8 mouse cellular contexts compared by ENCODE assay signal in the genomic region with DNA sequence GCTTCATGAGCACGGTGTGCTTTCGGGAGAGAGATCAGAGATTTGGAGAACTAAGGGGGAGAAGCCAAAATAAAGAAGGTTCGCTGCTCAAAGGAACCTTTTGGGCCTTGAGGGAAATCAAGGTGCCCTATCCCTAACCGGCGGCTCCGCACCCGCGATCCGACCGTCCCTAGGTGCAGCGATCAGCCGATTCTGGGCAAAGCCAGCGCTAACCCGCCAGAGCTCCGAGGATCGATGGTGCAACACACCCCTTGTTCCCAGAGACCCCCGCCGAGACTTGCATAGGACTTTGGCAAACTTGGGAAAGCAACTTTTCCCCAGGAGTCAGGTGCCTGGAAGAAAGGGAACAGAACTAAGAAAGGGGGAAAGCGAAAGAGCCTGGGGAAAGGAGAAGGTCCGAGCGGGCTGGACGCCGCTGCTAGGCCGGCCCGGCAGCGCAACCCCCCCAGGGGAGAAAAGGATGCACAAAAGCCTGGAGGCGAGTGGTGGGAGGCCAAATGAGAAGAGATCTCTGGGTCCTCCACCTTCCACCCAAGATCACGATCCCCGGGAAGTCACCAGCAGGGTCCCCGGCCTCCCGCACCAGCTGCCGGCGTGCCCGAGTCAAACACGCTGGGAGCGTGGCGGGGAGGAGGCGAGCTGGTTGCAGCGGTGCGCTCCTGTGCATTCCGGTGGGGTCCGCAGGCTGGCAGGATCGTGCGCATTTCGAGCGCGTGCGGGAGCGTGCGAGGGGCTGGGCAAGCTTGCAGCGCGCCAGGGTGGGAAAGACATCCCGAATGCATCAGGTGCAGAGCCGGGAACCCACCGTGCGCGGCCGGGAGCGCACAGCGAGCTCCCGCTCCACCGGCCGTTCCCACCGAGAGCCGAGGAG. TPM values are rescaled to one million over a fixed set of nuclear protein-coding genes. Genes with fewer than 3 reads are reported as not detected.
DNase-seq lines count a peak whose midpoint lies in the region; ATAC-seq and TF ChIP-seq lines count a peak whose summit lies in the region.

No protein-coding gene starts in this region.

- H3K4me1 ChIP-seq in forebrain, embryonic 11.5 days (replicated peaks; ENCODE audit: control insufficient read depth, insufficient read depth, low read length) = peaks cover 12% of the 10 kb centered on the region
- peaks cover 46% of the 10 kb centered on the region for H3K4me1 ChIP-seq in hindbrain, embryonic 13.5 days (replicated peaks)
- peaks cover 42% of the 10 kb centered on the region for H3K4me1 ChIP-seq in limb, embryonic 12.5 days (replicated peaks)

- H3K4me3 ChIP-seq in left cerebral cortex, adult 2 months = peak overlapping the region; percentile 93
- H3K4me3 ChIP-seq in forebrain, embryonic 11.5 days (ENCODE audit: low read depth, low read length) = peak overlapping the region; percentile 56
- H3K4me3 ChIP-seq in hindbrain, embryonic 13.5 days = peak overlapping the region; percentile 67
- peak overlapping the region; percentile 58 for H3K4me3 ChIP-seq in limb, embryonic 12.5 days (replicated peaks)

- no peak for TF ChIP-seq CTCF in left cerebral cortex, adult 2 months (IDR thresholded peaks at IDR 0.05)

- DNase-seq in left cerebral cortex, adult 2 months (ENCODE audit: extremely low spot score in 1 of 2, low spot score in 2 of 2) = peak; percentile 38 to 62
- no peak for DNase-seq in left cerebral cortex, adult 8-10 months (ENCODE audit: low spot score in 2 of 2)
- peak; percentile 58 for DNase-seq in adrenal gland, postnatal 10 days
- peak; percentile 80 for DNase-seq in forebrain, embryonic 11.5 days (ENCODE audit: low spot score)
- DNase-seq in neural tube, embryonic 10.5 days (ENCODE audit: extremely low spot score, low spot score) = peak; percentile 77

- under 1% methylated on average over 61 of the region's 65 CpGs for WGBS in forebrain, embryonic 11.5 days
- under 1% methylated on average over 65 of the region's 65 CpGs for WGBS in hindbrain, embryonic 13.5 days
- WGBS in limb, embryonic 12.5 days = under 1% methylated on average over 65 of the region's 65 CpGs

- peak overlapping the region; percentile 57 for H3K9ac ChIP-seq in forebrain, embryonic 11.5 days (ENCODE audit: low read length)
- H3K9ac ChIP-seq in hindbrain, embryonic 13.5 days = peak overlapping the region; percentile 79
- peak overlapping the region; percentile 56 for H3K9ac ChIP-seq in limb, embryonic 12.5 days (replicated peaks)

- intact Hi-C loops in left cerebral cortex, adult 2 months (cut with DNase I) = loop anchor here (1.0 to 5.0 kb wide), 2 partner anchors 97 to 162 kb away; no protein-coding TSS in a partner anchor

- peak overlapping the region; percentile 95 for H3K27ac ChIP-seq in left cerebral cortex, adult 2 months
- H3K27ac ChIP-seq in forebrain, embryonic 11.5 days (ENCODE audit: low read depth, low read length) = no peak overlapping the region
- H3K27ac ChIP-seq in hindbrain, embryonic 13.5 days = no peak overlapping the region
- no peak overlapping the region for H3K27ac ChIP-seq in limb, embryonic 12.5 days

- peak overlapping the region; percentile 91 for H3K4me2 ChIP-seq in forebrain, embryonic 11.5 days (ENCODE audit: low read depth, low read length, severe bottlenecking)
- H3K4me2 ChIP-seq in hindbrain, embryonic 13.5 days = peak overlapping the region; percentile 100
- H3K4me2 ChIP-seq in limb, embryonic 12.5 days = peak overlapping the region; percentile 98

- peaks cover 8% of the 10 kb centered on the region for H3K27me3 ChIP-seq in forebrain, embryonic 11.5 days (ENCODE audit: control insufficient read depth, insufficient read depth, low read length)
- H3K27me3 ChIP-seq in hindbrain, embryonic 13.5 days = peaks cover 46% of the 10 kb centered on the region
- peaks cover 97% of the 10 kb centered on the region for H3K27me3 ChIP-seq in limb, embryonic 12.5 days

- no peak for ATAC-seq in forebrain, embryonic 11.5 days (replicated peaks; ENCODE audit: low FRiP score)
- peak; percentile 14; the same call in 1 of the 2 replicates for ATAC-seq in hindbrain, embryonic 13.5 days (ENCODE audit: low FRiP score)
- ATAC-seq in limb, embryonic 12.5 days (ENCODE audit: insufficient number of reproducible peaks, insufficient read depth, low FRiP score, low TSS enrichment, low read depth) = no peak
- ATAC-seq in monocyte, adult 5-6 weeks (replicated peaks; ENCODE audit: insufficient number of reproducible peaks, low FRiP score, low TSS enrichment, poor library complexity, severe bottlenecking) = no peak

- H3K9me3 ChIP-seq in forebrain, embryonic 11.5 days (ENCODE audit: control insufficient read depth, low read length) = no peaks in the 10 kb centered on the region
- no peaks in the 10 kb centered on the region for H3K9me3 ChIP-seq in hindbrain, embryonic 13.5 days
- no peaks in the 10 kb centered on the region for H3K9me3 ChIP-seq in limb, embryonic 12.5 days

- no peaks in the 10 kb centered on the region; the same call in 1 of the 2 replicates for H3K36me3 ChIP-seq in forebrain, embryonic 11.5 days (ENCODE audit: control insufficient read depth, insufficient read depth, low read length)
- H3K36me3 ChIP-seq in hindbrain, embryonic 13.5 days = peaks cover 6% of the 10 kb centered on the region
- H3K36me3 ChIP-seq in limb, embryonic 12.5 days = no peaks in the 10 kb centered on the region; the same call in 1 of the 2 replicates

RNA-seq across cellular contexts. Expression of gene Zbtb16, which starts 1.2 kb away (rescaled TPM):
- 100 to 1,000 TPM in 1 of 2 experiments, 10 to 100 TPM in 1; 92.9 to 111 TPM for total RNA-seq in left cerebral cortex, adult 2 months (2021)
- total RNA-seq in left cerebral cortex, adult 8-10 months (2022) = 10 to 100 TPM; 66.8 to 72.0 (median 69.8) TPM
- total RNA-seq in adrenal gland, postnatal 10 days (2021) = 10 to 100 TPM; 28.0 to 83.4 TPM
- 6.6 TPM in 2 replicates for polyA plus RNA-seq in forebrain, embryonic 11.5 days (2014; fragmentation: Nextera tagmentation; extraction: Ambion mirVana)
- polyA plus RNA-seq in hindbrain, embryonic 13.5 days (2015; fragmentation: Nextera tagmentation; extraction: Ambion mirVana) = 6.3 TPM in 2 replicates
- 2.5 and 2.9 TPM in 2 replicates for polyA plus RNA-seq in limb, embryonic 12.5 days (2016; fragmentation: Nextera tagmentation; extraction: Ambion mirVana)
- total RNA-seq in monocyte, adult 5-6 weeks (2017) = 25.8 to 37.9 TPM (median 29.0 TPM) in 3 replicates

Comparison
In these comparisons a context has a peak if more than half of its experiments do, and no peak if none do; other contexts are left out.
1. DNase-seq: peak in left cerebral cortex, adult 2 months (2 of 2), adrenal gland, postnatal 10 days (single experiment), forebrain, embryonic 11.5 days (single experiment) and neural tube, embryonic 10.5 days (single experiment); none in left cerebral cortex, adult 8-10 months (0 of 2).
2. Peak in every context shown above with its lines, with median percentiles within 50 percentile points of each other: H3K4me3 ChIP-seq, H3K4me2 ChIP-seq and H3K9ac ChIP-seq.